Mouse (Mus musculus) right cerebral cortex, adult 18-20 months (tissue): ENCODE measurements at regions not wholly inside any gene's neighbourhood (a gene's known extent, or its start where the extent isn't known, plus 50 kb on each side); places are given as distances from the start of the nearest gene placed in this dataset.
A peak's percentile ranks its signal among the peaks of the same experiment; 100 is the strongest.

Experiments
- DNase-seq: peaks from one replicate; pipeline ENCODE4 v3.0.0; 2022; ENCODE audit warnings: mixed read lengths

DNA sequence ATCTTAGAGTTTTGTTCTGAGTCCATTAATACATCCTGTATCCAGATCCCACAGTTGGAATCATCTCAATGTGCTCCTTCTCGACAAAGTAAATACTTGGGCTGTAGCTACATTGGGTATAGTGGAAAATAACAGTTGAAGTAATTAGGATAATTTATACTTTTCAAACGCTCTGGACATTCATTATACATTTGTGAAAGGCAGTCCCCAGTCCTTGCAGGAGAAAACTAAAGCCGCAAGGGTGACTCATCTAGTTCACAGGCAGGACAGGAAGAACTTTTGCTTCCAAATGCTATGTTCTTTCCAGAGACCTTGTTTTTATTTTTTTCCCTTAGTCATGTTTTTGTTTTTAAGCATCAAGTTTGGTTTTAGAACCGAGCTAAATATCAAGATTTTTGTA, 218.8 kb downstream of the Gpr37 start:
- DNase-seq: no peak

DNA sequence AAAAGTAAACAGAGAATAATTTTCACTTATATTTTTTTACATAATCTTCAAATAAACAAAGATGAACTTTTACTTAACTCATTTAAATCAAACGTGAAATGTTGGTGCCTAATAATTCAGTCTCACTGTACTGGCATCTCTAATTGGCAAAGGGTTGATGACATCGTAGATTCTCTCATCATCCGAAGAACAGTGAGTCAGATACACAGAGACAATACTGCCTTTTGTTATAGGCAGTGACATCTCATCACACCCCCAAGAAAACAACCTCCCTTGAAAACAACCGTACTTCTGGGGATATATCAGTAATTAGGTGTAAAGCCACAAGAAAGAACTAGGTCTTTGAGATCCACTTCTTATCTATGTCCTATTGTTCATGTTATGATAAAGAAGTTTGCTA, 227.5 kb downstream of the Gpr37 start:
- DNase-seq: no peak

DNA sequence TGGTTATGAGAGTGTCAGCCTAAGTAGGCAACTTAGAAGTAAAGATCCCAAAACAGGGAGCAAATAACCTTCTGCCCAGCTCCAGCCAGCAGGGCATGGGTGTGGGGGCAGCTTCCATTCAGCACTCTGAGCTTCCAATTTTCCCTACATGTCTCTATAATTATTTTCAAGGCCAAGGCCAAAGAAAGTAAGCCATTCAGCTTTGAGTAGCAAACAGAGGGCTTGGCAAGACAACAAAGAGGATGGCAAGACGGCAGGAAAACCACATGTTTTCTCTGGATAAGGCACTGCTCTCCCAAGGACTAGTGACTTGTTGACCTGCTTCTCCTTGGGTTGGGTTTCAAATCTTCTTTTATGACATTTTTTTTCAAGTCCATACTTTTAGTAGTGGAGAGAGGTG, 240.1 kb downstream of the Gpr37 start:
- no peak for DNase-seq

DNA sequence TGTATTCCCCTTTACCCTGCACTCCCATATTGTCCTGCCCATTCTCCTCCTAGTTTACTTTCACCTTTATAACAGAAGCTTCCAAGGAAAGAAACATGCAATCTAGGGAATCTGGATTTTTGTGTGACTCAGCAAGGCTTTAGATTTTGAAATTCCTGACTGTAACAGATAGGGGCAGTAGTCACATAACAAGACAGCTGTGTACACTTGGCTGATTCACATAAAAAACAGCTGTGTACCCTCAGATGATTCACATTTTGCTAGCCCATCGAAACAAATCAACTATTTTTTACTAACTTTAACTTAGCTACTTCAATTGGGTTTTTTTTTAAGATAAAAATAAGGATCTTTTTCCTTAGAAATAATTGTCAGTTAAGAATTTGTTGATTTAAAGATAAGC, 240.6 kb downstream of the Gpr37 start:
- DNase-seq: no peak

DNA sequence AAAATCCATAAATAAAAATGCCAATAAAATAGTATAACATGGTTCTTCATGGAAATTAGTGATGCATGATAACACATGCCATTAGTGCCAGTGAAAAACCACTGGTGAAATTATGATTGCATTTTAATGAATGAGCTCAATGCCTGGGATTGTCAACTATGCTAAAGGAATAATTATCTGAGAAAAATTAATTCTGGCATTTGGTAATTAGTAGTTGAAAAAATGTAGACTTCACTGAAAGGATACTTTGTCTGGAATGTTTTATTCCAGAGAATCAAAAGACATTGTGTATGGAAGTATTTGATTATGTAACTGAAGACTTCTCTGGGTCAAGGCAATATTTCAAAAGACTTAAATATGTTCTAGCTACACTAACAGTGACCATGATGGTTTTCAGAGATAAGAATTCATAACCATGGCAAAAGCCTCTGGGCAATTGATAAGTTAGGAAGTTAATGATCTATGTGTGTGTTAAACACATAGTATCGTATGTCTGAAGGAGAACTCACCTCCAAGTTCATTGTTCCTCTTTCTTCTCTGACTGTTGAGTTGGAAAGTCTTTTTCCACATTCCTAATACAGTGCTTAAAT, 245.1 kb downstream of the Gpr37 start:
- no peak for DNase-seq

DNA sequence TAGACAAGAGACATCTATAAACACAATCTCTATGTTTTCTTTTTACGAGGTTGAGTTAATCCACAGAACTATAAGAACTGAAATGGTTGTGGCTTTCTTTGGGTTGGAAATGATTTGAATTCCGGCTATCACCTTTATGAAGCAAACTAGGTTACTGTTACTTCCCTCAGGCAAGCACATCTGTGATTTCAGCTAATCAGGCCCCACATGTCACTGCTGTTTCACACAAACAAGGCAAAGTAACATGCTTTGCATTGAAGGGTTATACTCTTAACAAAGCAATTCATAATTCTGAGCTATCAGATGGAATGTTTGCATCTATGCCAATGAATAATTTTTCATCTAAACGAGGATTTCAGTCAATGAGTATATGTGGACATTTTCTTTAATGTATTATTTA, 246.4 kb downstream of the Gpr37 start:
- no peak for DNase-seq

DNA sequence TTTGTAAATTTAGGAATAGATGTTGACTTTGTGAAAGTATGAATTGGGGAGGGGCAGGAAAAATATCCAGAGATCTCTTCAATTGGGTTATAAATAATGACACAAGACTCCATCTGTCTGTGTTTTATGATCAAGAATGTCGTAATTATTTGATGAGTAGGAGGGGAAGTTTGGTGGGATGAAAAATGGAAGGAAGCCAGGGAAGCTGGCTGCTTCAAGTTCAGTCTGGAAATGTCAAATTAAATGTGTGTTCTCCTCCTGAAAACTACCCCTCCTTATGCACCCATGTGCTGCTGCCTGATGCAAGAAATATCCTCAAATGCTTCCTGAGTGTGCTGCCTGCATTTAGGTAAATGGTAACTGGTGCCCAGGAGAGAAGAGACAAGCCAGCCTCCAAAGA, 246.8 kb downstream of the Gpr37 start:
- peak; percentile 22 for DNase-seq

DNA sequence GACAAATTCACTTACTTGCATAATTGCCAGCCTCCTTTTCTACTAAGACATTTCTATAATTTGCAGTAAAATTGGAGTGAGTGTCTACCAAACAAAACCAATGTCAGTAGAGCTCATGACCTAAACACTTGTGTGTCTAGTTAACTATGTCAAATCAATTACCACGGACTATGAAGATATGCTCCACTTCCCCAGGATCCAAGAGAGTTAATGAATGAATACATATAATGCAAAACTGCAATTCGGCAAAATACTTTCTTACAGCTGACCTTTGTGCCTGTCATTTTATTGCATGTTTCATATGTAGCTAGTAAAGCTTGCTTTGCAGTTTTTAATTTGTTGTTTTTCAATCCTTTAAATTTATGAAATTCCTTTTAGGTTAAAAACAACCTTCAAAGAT, 248.4 kb downstream of the Gpr37 start:
- DNase-seq: no peak

DNA sequence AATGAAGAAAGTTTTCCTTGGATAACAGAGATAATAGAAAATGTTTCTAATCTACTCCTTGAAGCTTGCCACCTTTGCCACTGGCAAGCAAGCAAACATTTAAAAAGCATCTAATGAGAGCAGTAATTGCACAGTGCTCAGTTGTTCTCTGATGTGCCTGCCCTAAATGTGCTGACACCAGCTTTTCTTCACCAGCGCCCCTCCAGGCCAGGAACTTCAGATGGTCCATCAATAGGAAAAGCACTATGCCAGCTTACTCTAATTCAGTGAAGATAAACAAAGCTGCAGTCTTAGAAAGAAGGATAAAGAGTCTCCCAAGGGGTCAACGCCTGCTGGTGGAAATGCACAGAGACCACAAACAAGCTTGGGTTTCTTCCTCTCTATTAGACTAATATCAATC, 252.7 kb downstream of the Gpr37 start:
- no peak for DNase-seq

DNA sequence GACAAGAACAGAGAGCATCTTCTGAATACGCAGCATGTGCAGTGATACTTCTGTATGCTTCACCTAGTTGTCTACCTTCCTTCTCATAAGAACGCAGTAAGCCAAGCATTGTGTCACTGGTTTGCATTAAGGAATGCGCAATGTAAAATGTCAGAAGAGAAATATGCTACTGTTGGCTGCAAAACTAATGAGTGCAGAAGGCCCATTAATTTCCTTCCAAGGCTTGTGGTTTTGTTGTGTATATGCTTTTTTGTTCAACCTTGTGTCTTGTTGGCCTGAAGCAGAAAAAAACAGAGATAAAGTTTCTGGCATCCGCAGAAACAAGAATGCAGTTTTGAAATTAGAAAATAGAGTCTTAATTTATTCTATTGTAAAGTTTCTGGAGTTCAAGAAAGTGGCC, 261.5 kb downstream of the Gpr37 start:
- no peak for DNase-seq

DNA sequence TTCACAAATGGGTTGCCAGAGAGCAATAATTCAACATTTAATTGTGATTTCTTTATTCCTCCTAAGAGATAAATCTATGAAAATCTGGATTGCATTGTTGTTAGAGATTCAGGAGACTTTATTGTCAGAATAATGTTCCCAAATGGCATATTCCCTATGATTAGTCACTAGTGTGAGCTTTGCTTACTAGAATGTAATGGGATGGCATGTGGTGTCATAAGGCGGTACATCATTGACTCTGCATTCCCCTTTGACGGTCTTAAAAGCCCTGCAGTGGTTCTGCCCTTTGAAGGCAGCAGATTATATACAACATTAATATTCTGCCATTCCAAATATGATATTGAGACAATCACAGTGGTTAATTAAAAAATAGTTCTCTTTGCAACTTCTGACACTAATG, 271.7 kb downstream of the Gpr37 start:
- no peak for DNase-seq

DNA sequence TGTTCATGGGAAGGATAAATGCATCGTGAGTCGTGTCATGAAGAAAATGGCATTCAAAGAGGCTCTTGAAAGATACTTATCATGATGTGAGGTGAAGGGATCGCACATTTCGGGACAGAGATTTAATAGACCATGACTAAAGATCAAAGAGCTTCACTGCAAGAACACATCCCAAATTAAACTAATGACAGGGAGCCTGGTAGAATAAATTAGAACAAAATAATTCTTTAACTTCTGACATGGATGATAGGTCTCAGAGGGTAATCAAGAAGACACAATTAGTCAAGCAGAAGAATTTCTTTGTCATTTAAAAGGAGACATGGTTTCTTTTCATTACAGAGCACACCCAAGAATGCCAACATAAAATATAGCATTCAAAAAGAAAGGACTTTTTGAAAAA, 300.7 kb downstream of the Gpr37 start:
- DNase-seq: no peak
